Mouse (Mus musculus) CD8-positive naive resting alpha-beta T cell, adult 2 months (primary cell): ENCODE measurements around the gene Rnf10.
"Not testable (repeated sequence)": the region's sequence is repeated elsewhere in the genome, so short reads cannot be mapped to it uniquely, and the experiment has no call there.

Experiments
- DNase-seq, 2 experiments: peaks; one replicate each; pipeline ENCODE4 v3.0.0; 2022; ENCODE audit warnings: low read depth in 2 of 2, low spot score in 2 of 2

Gene Rnf10

GRCm38 (mm10) chr5:115272812-115273548 lies at the start of gene Rnf10:
Gene Rnf10 (minus strand): TSS chr5:115272898.
- DNase-seq: peak; percentile 95 to 99

- DNase-seq: peak in 1 of 2 experiments; percentile 10
Measured at GRCm38 (mm10) chr5:115319004-115319940, 46.6 kb upstream of the Rnf10 start.

- DNase-seq: no peak
Measured at GRCm38 (mm10) chr5:115317645-115318328, 45.1 kb upstream of the Rnf10 start.

GRCm38 (mm10) chr5:115316968-115317644 lies 44.4 kb upstream of the Rnf10 start:
- no peak for DNase-seq

GRCm38 (mm10) chr5:115313668-115313943 lies 40.9 kb upstream of the Rnf10 start:
- no peak for DNase-seq

- DNase-seq: no peak
Measured at GRCm38 (mm10) chr5:115312816-115313667, 40.3 kb upstream of the Rnf10 start.

GRCm38 (mm10) chr5:115312354-115312753 lies 39.7 kb upstream of the Rnf10 start:
- DNase-seq: no peak

GRCm38 (mm10) chr5:115302190-115302589 lies 29.5 kb upstream of the Rnf10 start:
- DNase-seq: not testable (repeated sequence)

GRCm38 (mm10) chr5:115301615-115302014 lies 28.9 kb upstream of the Rnf10 start:
- no peak for DNase-seq

GRCm38 (mm10) chr5:115300792-115301614 lies 28.3 kb upstream of the Rnf10 start, which contains the start of gene Dynll1:
Gene Dynll1 (minus strand): TSS chr5:115300999.
- DNase-seq: peak; percentile 100

- peak in 1 of 2 experiments; percentile 58 for DNase-seq
Measured at GRCm38 (mm10) chr5:115300035-115300744, 27.5 kb upstream of the Rnf10 start.

GRCm38 (mm10) chr5:115296347-115296746 lies 23.6 kb upstream of the Rnf10 start:
- DNase-seq: no peak

GRCm38 (mm10) chr5:115294173-115294572 lies 21.5 kb upstream of the Rnf10 start:
- DNase-seq: no peak

GRCm38 (mm10) chr5:115284735-115285134 lies 12.0 kb upstream of the Rnf10 start:
- no peak for DNase-seq

GRCm38 (mm10) chr5:115280050-115280687 lies 7.5 kb upstream of the Rnf10 start:
- DNase-seq: no peak

- DNase-seq: peak; percentile 71 to 79
Measured at GRCm38 (mm10) chr5:115279226-115280049, 6.7 kb upstream of the Rnf10 start, which contains the start of gene Coq5. Gene Coq5 (plus strand): TSS chr5:115279666.

GRCm38 (mm10) chr5:115278785-115279184 lies 6.1 kb upstream of the Rnf10 start:
- no peak for DNase-seq
